Mouse (Mus musculus): ENCODE measurements around the gene Chrng.

Chrng gene

DNA sequence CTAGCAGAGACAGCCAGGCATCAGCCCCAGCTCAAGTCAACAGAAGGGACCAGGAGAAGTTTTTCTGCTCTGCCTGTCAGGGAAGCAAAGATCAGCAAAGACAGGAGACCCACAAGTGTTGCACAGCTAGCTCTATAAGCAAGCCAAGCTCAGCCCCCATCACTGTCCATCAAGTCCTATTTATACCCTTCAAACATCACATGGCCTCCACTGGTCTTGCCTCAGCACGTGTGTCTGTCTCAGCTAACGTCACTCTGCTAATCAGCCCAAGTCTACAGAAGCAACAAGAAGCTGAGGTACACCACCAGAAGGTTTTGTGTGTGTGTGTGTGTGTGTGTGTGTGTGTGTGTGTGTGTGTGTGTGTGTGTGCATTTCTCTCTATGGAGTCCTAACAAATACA is 3.6 kb upstream of the Chrng start:
- no peak for DNase-seq

- no peak for DNase-seq
These were observed 2.6 kb upstream of the Chrng start for GRCm38 (mm10) chr1:87201848-87202247.

DNA sequence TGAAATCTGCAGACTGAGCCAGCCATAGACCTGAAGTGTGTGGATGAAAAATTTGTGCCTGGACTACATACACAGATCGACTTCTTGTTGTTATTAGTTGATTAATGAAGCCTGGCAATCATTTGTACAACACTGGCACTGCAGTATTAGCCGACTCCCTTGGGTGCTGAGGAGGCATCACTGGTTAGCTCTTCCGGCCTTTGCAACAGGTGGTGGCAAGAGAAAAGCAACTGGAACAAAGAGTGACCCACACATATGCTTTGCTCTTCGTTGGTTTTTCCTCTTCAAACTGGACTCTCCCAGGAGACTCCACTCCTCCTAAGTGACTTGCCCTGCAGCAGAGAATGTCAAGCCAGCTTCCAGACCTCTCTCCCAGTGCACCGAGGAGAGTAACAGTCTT is 678 bp upstream of the Chrng start:
- no peak for DNase-seq

GRCm38 (mm10) chr1:87205038-87205437 is 581 bp downstream of the Chrng start:
- no peak for DNase-seq

DNA sequence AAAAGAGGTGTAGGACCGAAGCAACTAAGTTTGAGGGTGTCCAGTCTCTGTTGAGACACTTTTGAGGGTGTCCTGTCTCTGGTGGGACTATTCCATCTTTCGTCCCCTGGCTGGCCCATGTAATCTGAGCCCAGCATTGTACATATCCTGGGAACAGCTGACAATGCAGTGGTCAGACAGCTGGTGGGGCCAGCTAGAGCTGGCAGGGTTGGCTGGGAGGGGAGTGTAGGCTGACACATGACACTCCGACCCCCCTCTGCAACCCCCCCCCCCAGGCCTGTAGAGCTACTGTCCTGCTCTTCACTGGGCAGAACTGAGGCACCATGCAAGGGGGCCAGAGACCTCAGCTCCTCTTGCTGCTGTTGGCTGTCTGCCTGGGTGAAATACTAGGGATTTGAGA is 1.0 kb downstream of the Chrng start:
- no peak for DNase-seq

DNA sequence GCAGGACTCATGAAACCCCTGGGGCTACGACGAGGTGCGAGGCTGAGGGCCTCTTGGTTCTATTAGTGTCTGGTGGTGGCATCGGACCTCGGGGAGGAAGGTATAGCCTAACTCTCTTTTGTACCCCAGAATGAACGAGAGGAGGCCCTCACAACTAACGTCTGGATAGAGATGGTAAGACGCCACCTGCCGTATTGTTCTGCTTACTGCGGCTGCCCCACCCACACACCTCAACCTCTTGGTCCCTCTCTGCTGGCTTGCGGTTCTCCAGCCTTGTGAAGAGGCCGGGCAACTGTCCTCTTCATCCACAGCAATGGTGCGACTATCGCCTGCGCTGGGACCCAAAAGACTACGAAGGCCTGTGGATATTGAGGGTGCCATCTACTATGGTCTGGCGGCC is 1.9 kb downstream of the Chrng start:
- DNase-seq, result no peak

GRCm38 (mm10) chr1:87211431-87211830 is 7.0 kb downstream of the Chrng start:
- no peak for DNase-seq

GRCm38 (mm10) chr1:87213735-87214704 is 9.6 kb downstream of the Chrng start, which contains the start of gene Eif4e2:
Gene Eif4e2, plus strand, starts transcription at chr1:87213914.
- peak; percentile 93 for DNase-seq

- DNase-seq, result no peak
These were observed 10.3 kb downstream of the Chrng start for GRCm38 (mm10) chr1:87214748-87215147.

GRCm38 (mm10) chr1:87217938-87218337 is 13.5 kb downstream of the Chrng start:
- no peak for DNase-seq

DNA sequence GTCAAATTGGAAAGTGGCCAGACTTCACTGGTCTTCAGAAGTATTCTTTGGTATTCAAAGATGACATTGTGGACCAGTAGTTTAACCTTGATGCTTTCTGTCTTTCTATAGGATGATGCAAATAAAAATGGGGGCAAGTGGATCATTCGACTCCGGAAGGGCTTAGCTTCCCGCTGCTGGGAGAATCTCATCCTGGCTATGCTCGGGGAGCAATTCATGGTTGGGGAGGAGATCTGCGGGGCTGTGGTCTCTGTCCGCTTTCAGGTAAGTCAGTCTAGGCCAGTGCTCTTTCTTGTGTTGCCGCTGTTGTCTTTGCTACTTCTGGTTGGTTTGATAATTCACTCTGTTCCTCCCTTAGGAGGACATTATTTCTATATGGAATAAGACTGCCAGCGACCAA is 21.3 kb downstream of the Chrng start:
- DNase-seq, result no peak

DNA sequence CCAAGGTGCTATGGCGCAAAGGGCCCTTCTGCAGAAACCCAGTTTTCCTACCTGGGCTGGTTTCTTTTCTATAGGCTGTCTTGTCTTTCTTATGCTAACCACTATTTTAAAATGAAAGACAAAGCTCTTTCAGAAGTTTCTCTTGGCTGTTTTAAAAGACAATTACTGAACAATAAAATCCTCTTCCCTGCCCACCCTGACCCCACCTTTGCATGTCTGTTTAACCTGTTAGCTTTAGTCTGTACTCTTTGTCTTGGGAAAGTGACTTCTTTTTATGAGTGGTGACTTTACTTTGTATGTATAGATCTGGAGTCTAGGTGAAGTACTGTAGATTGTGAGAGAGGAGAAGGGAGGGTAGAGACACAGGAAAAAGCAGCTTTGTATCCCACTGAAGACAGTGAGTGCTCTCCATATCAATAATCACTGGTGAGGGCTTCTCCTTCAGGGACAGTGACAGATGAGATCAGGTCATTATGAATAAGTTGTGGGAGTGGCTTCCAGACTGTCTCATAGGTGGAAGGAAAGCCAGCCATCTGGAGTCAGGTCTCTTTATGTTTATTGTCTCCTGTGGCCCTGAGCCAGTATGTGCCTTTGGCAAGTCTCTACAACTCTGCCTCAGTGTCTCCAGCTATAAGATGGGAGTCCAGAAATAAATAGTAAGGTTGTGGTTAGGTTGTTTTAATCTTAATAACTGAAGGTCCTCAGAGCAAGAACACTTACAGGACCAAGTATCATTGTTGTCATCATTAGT is 22.1 kb downstream of the Chrng start:
- DNase-seq, result peak; percentile 47

- peak; percentile 93 for DNase-seq
These were observed 22.7 kb downstream of the Chrng start for GRCm38 (mm10) chr1:87227160-87227550.

DNA sequence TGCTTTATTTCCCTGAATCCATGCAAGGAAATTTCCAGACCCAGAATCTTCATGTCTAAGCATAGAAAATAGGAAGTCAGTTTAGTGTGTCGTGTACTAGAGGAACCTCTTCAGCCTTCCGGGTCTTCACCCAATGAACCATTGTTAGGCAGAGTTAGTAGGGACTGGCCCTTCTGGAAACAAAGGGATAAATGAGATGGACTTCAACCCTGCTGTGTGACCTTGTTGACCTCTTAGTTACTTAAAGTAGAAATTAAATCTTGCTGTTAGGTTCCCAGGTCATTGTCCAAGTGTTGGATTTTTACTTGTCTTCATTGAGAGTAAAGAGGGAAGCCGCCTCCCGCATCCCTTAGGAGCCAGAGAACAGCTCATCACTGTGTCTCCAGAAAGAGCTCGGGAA is 26.1 kb downstream of the Chrng start:
- no peak for DNase-seq

DNA sequence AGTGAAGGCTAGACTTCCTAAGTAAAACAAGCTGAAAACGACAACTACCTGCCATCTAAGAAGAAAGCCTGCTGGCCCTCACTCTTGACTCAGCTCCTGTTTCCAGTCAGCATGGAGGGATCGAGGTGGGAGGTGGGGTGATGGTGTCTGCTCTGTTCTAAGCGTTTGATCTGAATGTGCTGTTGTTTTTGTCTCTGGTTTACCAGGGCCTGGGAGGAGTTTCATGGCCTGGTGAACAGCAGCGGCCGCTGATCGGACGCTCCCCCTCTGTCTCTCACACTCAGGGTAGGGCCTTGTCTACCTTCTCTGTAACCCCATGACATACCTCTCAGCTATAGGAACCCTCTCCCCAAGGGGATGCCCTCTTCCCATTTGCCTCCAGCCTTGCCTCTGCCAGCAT is 27.7 kb downstream of the Chrng start:
- no peak for DNase-seq

DNA sequence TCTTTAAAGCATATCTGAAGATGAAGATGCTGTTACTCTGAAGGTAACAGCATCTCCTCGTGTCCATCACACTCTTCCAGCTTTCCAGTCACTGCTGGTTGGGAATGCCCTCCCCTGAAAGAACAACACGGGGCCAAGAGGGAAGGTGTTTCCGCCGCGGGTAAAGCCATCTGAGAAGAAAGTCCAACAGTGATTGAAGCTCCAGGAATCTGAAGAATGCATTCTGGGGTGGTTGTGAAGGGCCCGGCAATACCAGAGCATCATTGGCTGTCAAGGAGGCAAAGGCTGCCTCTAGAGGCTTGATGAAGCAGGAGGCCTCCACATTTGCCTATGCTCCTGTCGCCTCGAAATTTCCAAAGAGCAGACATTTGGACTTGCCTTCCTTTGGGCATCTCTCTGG is 34.6 kb downstream of the Chrng start:
- no peak for DNase-seq

GRCm38 (mm10) chr1:87243021-87243420 is 38.6 kb downstream of the Chrng start:
- DNase-seq, result no peak

GRCm38 (mm10) chr1:87245430-87245829 is 41.0 kb downstream of the Chrng start:
- DNase-seq, result no peak

DNA sequence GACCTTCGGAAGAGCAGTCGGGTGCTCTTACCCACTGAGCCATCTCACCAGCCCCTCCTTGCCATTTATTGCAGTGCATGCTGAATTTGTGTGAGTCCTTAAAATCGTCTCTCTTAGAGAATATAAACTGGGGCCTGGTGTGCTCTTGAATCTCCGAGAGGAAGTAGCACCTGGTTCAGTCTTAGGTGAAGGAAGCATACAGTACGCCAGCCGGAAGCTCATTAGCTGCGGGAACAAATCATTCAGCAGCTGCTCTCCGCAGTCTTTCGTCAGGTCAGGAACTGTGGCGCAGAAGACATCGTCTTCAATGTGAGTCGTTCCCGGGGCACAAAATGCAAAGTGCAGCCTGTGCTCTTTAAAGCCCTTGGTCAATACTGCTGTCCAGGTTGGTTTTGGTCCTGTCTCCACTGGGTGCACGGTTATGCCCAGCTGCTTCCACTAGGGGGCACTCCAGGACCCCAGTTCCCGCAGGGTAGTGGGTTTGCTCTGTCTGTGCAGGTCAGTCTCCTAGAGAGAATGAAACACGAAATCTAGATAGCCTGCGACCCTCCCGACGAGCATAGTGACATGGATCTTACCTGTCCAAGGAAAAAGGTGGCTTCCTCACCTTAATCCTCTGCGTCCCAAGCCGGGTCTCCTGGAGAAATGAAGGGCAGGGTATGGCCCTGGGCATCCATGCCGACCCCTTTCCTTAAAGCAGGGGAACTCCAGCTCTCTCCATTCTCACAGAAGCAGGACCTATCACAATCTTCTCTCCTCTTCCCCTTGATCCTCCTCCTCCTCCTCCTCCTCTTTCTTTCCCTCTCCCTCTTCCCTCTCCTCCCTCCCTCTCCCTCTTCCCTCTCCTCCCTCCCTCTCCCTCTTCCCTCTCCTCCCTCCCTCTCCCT is 41.7 kb downstream of the Chrng start:
- peak; percentile 64 for DNase-seq

GRCm38 (mm10) chr1:87252040-87252609 is 47.7 kb downstream of the Chrng start:
- no peak for DNase-seq

- no peak for DNase-seq
These were observed 50.7 kb downstream of the Chrng start for GRCm38 (mm10) chr1:87255173-87255572.

DNA sequence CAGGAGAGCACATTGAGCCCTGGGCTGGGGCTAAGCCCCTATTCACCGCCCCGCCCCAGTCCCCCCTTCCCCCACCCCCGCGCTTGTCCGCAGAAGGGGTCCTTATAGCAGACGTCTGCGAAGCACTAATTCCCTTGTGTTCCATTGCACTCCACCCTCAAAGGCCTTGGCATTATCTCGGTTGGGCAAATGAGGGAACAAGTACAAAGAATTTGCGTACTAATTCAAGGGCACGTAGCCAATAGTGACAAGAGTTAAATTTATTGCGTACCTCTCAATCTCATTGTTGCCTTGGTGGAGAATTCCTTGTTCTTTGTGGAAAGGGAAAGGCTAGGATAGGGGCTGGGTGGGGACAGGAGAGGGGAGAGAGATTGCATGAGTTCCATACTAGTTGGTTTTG is 53.2 kb downstream of the Chrng start:
- no peak for DNase-seq

DNA sequence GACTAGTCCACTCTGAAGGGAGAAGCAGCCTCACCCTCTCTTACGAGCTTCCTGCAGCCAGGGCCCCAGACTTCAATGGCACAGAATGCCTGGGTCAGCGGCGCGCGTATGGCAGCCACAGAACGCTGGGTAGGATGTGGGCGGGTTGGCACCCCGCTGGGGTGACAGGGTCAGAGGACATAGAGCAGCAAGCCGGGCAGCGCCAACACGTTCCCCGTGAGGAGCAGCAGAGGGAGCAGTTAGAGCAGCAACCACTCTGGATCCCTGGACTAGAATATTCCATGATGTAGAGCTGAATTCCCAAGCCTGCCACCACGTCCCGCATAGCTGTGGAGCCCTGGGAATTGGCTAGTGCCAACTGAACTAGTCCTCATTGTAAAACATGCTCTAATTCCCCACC is 54.0 kb downstream of the Chrng start:
- DNase-seq, result no peak
